Mouse (Mus musculus): ENCODE data around the gene Olfr456. TPM values are rescaled to one million over a fixed set of nuclear protein-coding genes. Genes with fewer than 3 reads are reported as not detected.

The Olfr456 gene
- polyA plus RNA-seq, 1 experiment: 0.06 TPM

DNA sequence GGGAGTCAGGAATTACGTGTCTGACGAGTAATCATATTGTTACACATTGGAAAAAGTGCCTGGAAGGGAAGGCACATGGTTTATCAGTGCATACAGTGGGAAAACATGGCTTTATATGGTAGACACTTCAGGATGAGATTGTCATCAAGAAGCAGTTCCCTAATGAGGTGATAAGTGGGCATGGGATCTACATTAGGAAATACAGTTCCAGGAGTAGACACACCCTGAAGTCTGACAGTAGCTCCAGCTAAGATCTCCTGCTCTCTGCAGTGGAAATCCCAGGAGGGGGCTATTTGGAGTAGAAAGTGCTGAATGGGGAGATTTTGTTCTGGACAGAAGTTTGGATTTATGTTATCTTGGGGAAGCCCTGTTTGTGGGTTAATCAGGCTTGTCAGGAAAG lies 45.6 kb downstream of the Olfr456 start:
- H3K4me3 ChIP-seq (ENCODE audit: insufficient read depth, poor library complexity, severe bottlenecking): no peak overlapping the region
- TF ChIP-seq CTCF (IDR thresholded peaks at IDR 0.05; ENCODE audit: control insufficient read depth, insufficient read depth, insufficient read length): no peak
- TF ChIP-seq USF1 (IDR thresholded peaks at IDR 0.05; ENCODE audit: low read depth): no peak
- TF ChIP-seq MAX (IDR thresholded peaks at IDR 0.05): no peak
- TF ChIP-seq CEBPB (IDR thresholded peaks at IDR 0.05; ENCODE audit: low read depth): no peak
- no peak for TF ChIP-seq FOSL1 (IDR thresholded peaks at IDR 0.05; ENCODE audit: insufficient read depth, low read length, poor library complexity, severe bottlenecking)
- no peak for TF ChIP-seq MYOD1 (IDR thresholded peaks at IDR 0.05; ENCODE audit: control insufficient read depth, insufficient read length, low read depth)
- TF ChIP-seq MYOG (IDR thresholded peaks at IDR 0.05; ENCODE audit: control insufficient read depth, extremely low read depth, insufficient read length): no peak
- no peaks in the 10 kb centered on the region for H3K79me2 ChIP-seq (ENCODE audit: control insufficient read depth, insufficient read depth)
- no peaks in the 10 kb centered on the region for H3K36me3 ChIP-seq (ENCODE audit: control insufficient read depth, insufficient read depth)
- no peaks in the 10 kb centered on the region for H3K79me3 ChIP-seq (ENCODE audit: low read depth)
- no peaks in the 10 kb centered on the region for H3K27me3 ChIP-seq (ENCODE audit: control insufficient read depth, insufficient read depth, insufficient read length)
- H3ac ChIP-seq (ENCODE audit: control insufficient read depth, insufficient read length, low read depth): no peak overlapping the region

Other genes with a start within 250 kb of the Olfr456 start
- gene Gstk1, start 241.3 kb downstream of the Olfr456 start, polyA plus RNA-seq (2012; fragmentation: generic; extraction: Trizol): 1.5 TPM
- gene Tmem139, start 225.2 kb downstream of the Olfr456 start, polyA plus RNA-seq (2012; fragmentation: generic; extraction: Trizol): 0.04 TPM
- 11.7 TPM for gene Casp2, start 222.2 kb downstream of the Olfr456 start, polyA plus RNA-seq (2012; fragmentation: generic; extraction: Trizol)
- gene Clcn1, start 200.5 kb downstream of the Olfr456 start, polyA plus RNA-seq (2012; fragmentation: generic; extraction: Trizol): 0.42 TPM
- gene Fam131b, start 162.6 kb downstream of the Olfr456 start, polyA plus RNA-seq (2012; fragmentation: generic; extraction: Trizol): 15.6 TPM
- 694 TPM for gene Zyx, start 137.6 kb downstream of the Olfr456 start, polyA plus RNA-seq (2012; fragmentation: generic; extraction: Trizol)
- 8.4 TPM for gene Epha1, start 113.9 kb downstream of the Olfr456 start, polyA plus RNA-seq (2012; fragmentation: generic; extraction: Trizol)
- gene Tas2r143, start 87.0 kb downstream of the Olfr456 start, polyA plus RNA-seq (2012; fragmentation: generic; extraction: Trizol): not detected
- not detected for gene Tas2r135, start 81.8 kb downstream of the Olfr456 start, polyA plus RNA-seq (2012; fragmentation: generic; extraction: Trizol)
- gene Tas2r126, start 52.7 kb downstream of the Olfr456 start, polyA plus RNA-seq (2012; fragmentation: generic; extraction: Trizol): not detected
- gene Olfr458, start 22.0 kb downstream of the Olfr456 start, polyA plus RNA-seq (2012; fragmentation: generic; extraction: Trizol): not detected
- gene Olfr457, start 10.9 kb downstream of the Olfr456 start, polyA plus RNA-seq (2012; fragmentation: generic; extraction: Trizol): not detected
- gene Olfr455, start 60.4 kb upstream of the Olfr456 start, polyA plus RNA-seq (2012; fragmentation: generic; extraction: Trizol): 0.01 TPM
- not detected for gene Tcaf3, start 110.5 kb upstream of the Olfr456 start, polyA plus RNA-seq (2012; fragmentation: generic; extraction: Trizol)
- 4.3 TPM for gene Tcaf2, start 158.0 kb upstream of the Olfr456 start, polyA plus RNA-seq (2012; fragmentation: generic; extraction: Trizol)
- 19.3 TPM for gene Tcaf1, start 222.9 kb upstream of the Olfr456 start, polyA plus RNA-seq (2012; fragmentation: generic; extraction: Trizol)

Data from C2C12 (cell line).